Mouse (Mus musculus) intestine, postnatal 0 days (tissue): ENCODE measurements around the gene Cma1. TPM values are rescaled to one million over a fixed set of nuclear protein-coding genes. Genes with fewer than 3 reads are reported as not detected.

Source experiments
- ATAC-seq: fragments of 200-750 bp; cut with Nextera tagmentation; 2 replicates; pipeline ENCODE4 v1.8.0; 2017; ENCODE audit warnings: mild to moderate bottlenecking, moderate TSS enrichment, moderate library complexity
- H3K27ac ChIP-seq: fragments of 300-500 bp; sonication (generic); 2 replicates; pipeline ENCODE4 v1.5.1; 2014; ENCODE audit warnings: mild to moderate bottlenecking, low read depth, low read length, moderate library complexity
- H3K27me3 ChIP-seq: fragments of 300-500 bp; sonication (generic); replicated peaks from 2 replicates; pipeline ENCODE4 v1.6.1; 2014; ENCODE audit warnings: low read length, mixed read lengths; ENCODE audit not compliant: control insufficient read depth, insufficient read depth
- H3K36me3 ChIP-seq: fragments of 300-500 bp; sonication (generic); 2 replicates; pipeline ENCODE4 v1.6.1; 2014; ENCODE audit warnings: mild to moderate bottlenecking, moderate library complexity; ENCODE audit not compliant: control insufficient read depth, insufficient read depth
- H3K4me1 ChIP-seq: fragments of 300-500 bp; sonication (generic); replicated peaks from 2 replicates; pipeline ENCODE4 v1.6.1; 2014; ENCODE audit warnings: antibody characterized with exemption, low read length, mixed read lengths; ENCODE audit not compliant: control insufficient read depth, insufficient read depth
- H3K4me2 ChIP-seq: fragments of 300-500 bp; sonication (generic); replicated peaks from 2 replicates; pipeline ENCODE4 v1.6.1; 2014; ENCODE audit warnings: low read depth, mild to moderate bottlenecking, moderate library complexity
- H3K4me3 ChIP-seq: fragments of 300-500 bp; sonication (generic); 2 replicates; pipeline ENCODE4 v1.5.1; 2014; ENCODE audit warnings: low read depth, low read length
- H3K9ac ChIP-seq: fragments of 300-500 bp; sonication (generic); 2 replicates; pipeline ENCODE4 v1.6.1; 2014; ENCODE audit warnings: mild to moderate bottlenecking, low read depth, low read length
- H3K9me3 ChIP-seq: fragments of 300-500 bp; sonication (generic); 2 replicates; pipeline ENCODE4 v1.6.1; 2016; ENCODE audit warnings: mixed run types; ENCODE audit not compliant: control insufficient read depth
- CTCF ChIP-seq: sonication (generic); IDR thresholded peaks from 2 replicates; pipeline ENCODE4 v1.5.1; 2016; ENCODE audit warnings: low read depth, mild to moderate bottlenecking, control low read depth, antibody characterized with exemption, moderate library complexity
- WGBS: fragments of 180-500 bp; shearing (Covaris S2); extraction: QIAGEN DNeasy Blood & Tissue Kit; methylation state at CpG from one replicate; pipeline ENCODE4 v1.1.7; 2014; 5-methylcytosine and 5-hydroxymethylcytosine counted together
- polyA plus RNA-seq: library from polyadenylated mRNA; unstranded; fragments of >200 nt; fragmentation: Nextera tagmentation; extraction: Ambion mirVana; gene quantifications from 2 replicates; pipeline ENCODE4 v1.2.1, GENCODE M21; 2015

The Cma1 gene
- polyA plus RNA-seq, 1 experiment from 2014 or later = 5.8 TPM

- Histone ChIP-seq H3K4me3 (no peak overlapping the region), H3K27me3 (no peaks in the 10 kb centered on the region), H3K36me3 (peaks cover 47% of the 10 kb centered on the region), H3K27ac (peak overlapping the region; percentile 54; the same call in 1 of the 2 replicates), H3K4me1 (peaks cover 4% of the 10 kb centered on the region), H3K9ac (no peak overlapping the region), H3K9me3 (no peaks in the 10 kb centered on the region), H3K4me2 (no peak overlapping the region)
- no peak for ATAC-seq
- WGBS = 81% methylated on average over 12 of the region's 12 CpGs
- TF ChIP-seq CTCF = no peak
Measured at GRCm38 (mm10) chr14:55897671-55898070, 46.8 kb downstream of the Cma1 start.

Other genes starting within 250 kb of the Cma1 start
- 1.1 and 1.3 TPM in 2 replicates for gene Tgm1, start 230.7 kb downstream of the Cma1 start, polyA plus RNA-seq
- gene Rabggta, start 222.4 kb downstream of the Cma1 start, polyA plus RNA-seq = 24.0 and 25.6 TPM in 2 replicates
- gene Dhrs1, start 199.0 kb downstream of the Cma1 start, polyA plus RNA-seq = 466 and 476 TPM in 2 replicates
- gene Nop9, start 199.0 kb downstream of the Cma1 start, polyA plus RNA-seq = 14.4 and 14.9 TPM in 2 replicates
- 366 and 385 TPM in 2 replicates for gene Cideb, start 186.2 kb downstream of the Cma1 start, polyA plus RNA-seq
- gene Ltb4r2, start 183.2 kb downstream of the Cma1 start, polyA plus RNA-seq = 6.7 and 9.0 TPM in 2 replicates
- 3.8 and 4.1 TPM in 2 replicates for gene Ltb4r1, start 178.7 kb downstream of the Cma1 start, polyA plus RNA-seq
- gene Adcy4, start 160.6 kb downstream of the Cma1 start, polyA plus RNA-seq = 3.5 and 4.3 TPM in 2 replicates
- gene Ripk3, start 155.8 kb downstream of the Cma1 start, polyA plus RNA-seq = 39.2 and 47.3 TPM in 2 replicates
- gene Nfatc4, start 121.5 kb downstream of the Cma1 start, polyA plus RNA-seq = 5.9 and 6.1 TPM in 2 replicates
- gene Nynrin, start 90.7 kb downstream of the Cma1 start, polyA plus RNA-seq = 2.2 and 2.5 TPM in 2 replicates
- 0.16 and 0.26 TPM in 2 replicates for gene Cbln3, start 60.3 kb downstream of the Cma1 start, polyA plus RNA-seq
- gene Khnyn, start 59.7 kb downstream of the Cma1 start, polyA plus RNA-seq = 5.1 and 6.3 TPM in 2 replicates
- 70.9 and 71.5 TPM in 2 replicates for gene Sdr39u1, start 44.4 kb downstream of the Cma1 start, polyA plus RNA-seq
- not detected in 2 replicates for gene Cma2, start 6.3 kb upstream of the Cma1 start, polyA plus RNA-seq
- 0.12 and 0.34 TPM in 2 replicates for gene Mcpt1, start 73.3 kb upstream of the Cma1 start, polyA plus RNA-seq
- gene Mcpt9, start 85.8 kb upstream of the Cma1 start, polyA plus RNA-seq = not detected in 2 replicates
- 0.10 and 0.89 TPM in 2 replicates for gene Mcpt2, start 97.4 kb upstream of the Cma1 start, polyA plus RNA-seq
- gene Mcpt4, start 117.6 kb upstream of the Cma1 start, polyA plus RNA-seq = 1.9 and 2.0 TPM in 2 replicates
- not detected in 2 replicates for gene Mcpt8, start 140.6 kb upstream of the Cma1 start, polyA plus RNA-seq
- not detected in 2 replicates for gene Ctsg, start 157.9 kb upstream of the Cma1 start, polyA plus RNA-seq
- not detected in 2 replicates for gene Gzme, start 175.9 kb upstream of the Cma1 start, polyA plus RNA-seq
- not detected in 2 replicates for gene Gzmd, start 187.9 kb upstream of the Cma1 start, polyA plus RNA-seq
- gene Gzmg, start 214.9 kb upstream of the Cma1 start, polyA plus RNA-seq = not detected in 2 replicates
- not detected in 2 replicates for gene Gzmn, start 229.9 kb upstream of the Cma1 start, polyA plus RNA-seq